Mouse (Mus musculus): ENCODE measurements at regions not wholly inside any gene's neighbourhood (a gene's known extent, or its start where the extent isn't known, plus 50 kb on each side); places are given as distances from the start of the nearest gene placed in this dataset.
"Not testable (repeated sequence)": the region's sequence is repeated elsewhere in the genome, so short reads cannot be mapped to it uniquely, and the experiment has no call there.

- H3K4me3 ChIP-seq (ENCODE audit: low read length), result no peak overlapping the region
- WGBS, result 70% methylated on average over 3 of the region's 3 CpGs
Measured at GRCm38 (mm10) chr16:86242766-86243510, 341.3 kb upstream of the Adamts5 start.

DNA sequence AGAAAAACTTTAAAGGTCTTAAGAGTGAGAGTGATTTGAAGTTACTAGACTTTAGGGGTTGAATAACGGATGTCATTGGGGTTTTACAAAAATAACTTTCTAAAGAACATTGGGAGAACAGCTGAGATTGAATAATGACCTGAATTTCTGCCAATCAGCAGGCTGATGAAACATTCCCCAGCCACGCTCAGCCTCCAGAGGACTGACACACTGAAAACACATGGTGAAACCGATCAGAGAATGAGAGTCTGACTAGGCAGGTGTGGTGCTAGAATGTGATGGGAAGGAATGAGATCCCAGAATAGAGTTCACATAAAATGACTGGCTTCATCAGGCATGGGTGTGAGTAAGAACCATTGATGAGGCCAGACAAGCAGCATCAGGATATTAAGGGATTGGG lies 321.4 kb upstream of the Adamts5 start:
- ATAC-seq, result no peak
- Histone ChIP-seq H3K27me3 (replicated peaks; ENCODE audit: control insufficient read depth, insufficient read depth, low read length) (no peaks in the 10 kb centered on the region), H3K9me3 (ENCODE audit: control insufficient read depth, low read length) (no peaks in the 10 kb centered on the region), H3K4me2 (ENCODE audit: low read depth, low read length) (no peak overlapping the region), H3K4me3 (ENCODE audit: low read length) (no peak overlapping the region), H3K36me3 (ENCODE audit: control insufficient read depth, insufficient read depth, low read length) (no peaks in the 10 kb centered on the region), H3K4me1 (ENCODE audit: control insufficient read depth, insufficient read depth, low read length) (no peaks in the 10 kb centered on the region), H3K9ac (ENCODE audit: low read depth, low read length) (no peak overlapping the region), H3K27ac (ENCODE audit: low read length) (no peak overlapping the region)
- WGBS, result 82% methylated on average over 3 of the region's 3 CpGs

More at GRCm38 (mm10) chr16:86242766-86243510, 341.3 kb upstream of the Adamts5 start:
- H3K9me3 ChIP-seq (ENCODE audit: control insufficient read depth, low read length), result no peaks in the 10 kb centered on the region
- no peaks in the 10 kb centered on the region for H3K27me3 ChIP-seq (replicated peaks; ENCODE audit: control insufficient read depth, insufficient read depth, low read length)
- no peak for ATAC-seq
- no peak overlapping the region for H3K27ac ChIP-seq (ENCODE audit: low read length)
- no peaks in the 10 kb centered on the region for H3K36me3 ChIP-seq (ENCODE audit: control insufficient read depth, insufficient read depth, low read length)
- no peaks in the 10 kb centered on the region for H3K4me1 ChIP-seq (ENCODE audit: control insufficient read depth, insufficient read depth, low read length)
- no peak overlapping the region for H3K4me2 ChIP-seq (ENCODE audit: low read depth, low read length)
- H3K9ac ChIP-seq (ENCODE audit: low read depth, low read length), result no peak overlapping the region

- no peak for ATAC-seq
- Histone ChIP-seq H3K36me3 (ENCODE audit: control insufficient read depth, insufficient read depth, low read length) (no peaks in the 10 kb centered on the region), H3K4me1 (ENCODE audit: control insufficient read depth, insufficient read depth, low read length) (no peaks in the 10 kb centered on the region), H3K4me3 (ENCODE audit: low read length) (no peak overlapping the region), H3K9ac (ENCODE audit: low read depth, low read length) (no peak overlapping the region), H3K9me3 (ENCODE audit: control insufficient read depth, low read length) (no peaks in the 10 kb centered on the region), H3K27ac (ENCODE audit: low read length) (no peak overlapping the region), H3K4me2 (ENCODE audit: low read depth, low read length) (no peak overlapping the region), H3K27me3 (replicated peaks; ENCODE audit: control insufficient read depth, insufficient read depth, low read length) (no peaks in the 10 kb centered on the region)
Measured at GRCm38 (mm10) chr16:86210547-86210946, 308.9 kb upstream of the Adamts5 start.

GRCm38 (mm10) chr16:86209319-86209718 lies 307.7 kb upstream of the Adamts5 start:
- no peak overlapping the region for H3K27ac ChIP-seq (ENCODE audit: low read length)
- no peaks in the 10 kb centered on the region for H3K4me1 ChIP-seq (ENCODE audit: control insufficient read depth, insufficient read depth, low read length)
- no peak for ATAC-seq
- no peak overlapping the region for H3K4me3 ChIP-seq (ENCODE audit: low read length)
- no peaks in the 10 kb centered on the region for H3K36me3 ChIP-seq (ENCODE audit: control insufficient read depth, insufficient read depth, low read length)
- no peak overlapping the region for H3K4me2 ChIP-seq (ENCODE audit: low read depth, low read length)
- H3K9me3 ChIP-seq (ENCODE audit: control insufficient read depth, low read length), result no peaks in the 10 kb centered on the region
- H3K9ac ChIP-seq (ENCODE audit: low read depth, low read length), result no peak overlapping the region
- no peaks in the 10 kb centered on the region for H3K27me3 ChIP-seq (replicated peaks; ENCODE audit: control insufficient read depth, insufficient read depth, low read length)

DNA sequence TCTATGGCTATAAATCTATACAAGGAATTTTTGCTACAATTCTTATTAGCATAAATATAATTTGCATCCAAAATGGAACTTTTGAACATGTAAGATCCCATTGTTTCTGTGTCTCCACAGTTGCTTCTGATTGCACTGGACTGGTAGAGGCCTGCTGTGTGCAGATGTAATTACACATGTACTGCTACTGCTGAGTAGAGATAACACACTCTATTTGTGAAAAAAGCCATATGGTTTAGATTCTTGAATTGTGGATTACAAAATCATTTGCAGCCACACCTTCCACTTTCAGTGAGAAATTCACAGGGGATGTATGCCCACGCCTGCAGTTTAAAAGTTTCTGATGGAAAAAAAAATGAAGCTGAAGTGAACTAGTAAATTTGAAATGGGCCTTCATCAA lies 288.2 kb upstream of the Adamts5 start:
- no peak overlapping the region for H3K9ac ChIP-seq (ENCODE audit: low read depth, low read length)
- H3K4me3 ChIP-seq (ENCODE audit: low read length), result no peak overlapping the region
- no peak overlapping the region for H3K27ac ChIP-seq (ENCODE audit: low read length)
- H3K4me1 ChIP-seq (ENCODE audit: control insufficient read depth, insufficient read depth, low read length), result no peaks in the 10 kb centered on the region
- ATAC-seq, result no peak
- 92% methylated on average over 1 of the region's 1 CpGs for WGBS
- no peaks in the 10 kb centered on the region for H3K27me3 ChIP-seq (replicated peaks; ENCODE audit: control insufficient read depth, insufficient read depth, low read length)
- no peak overlapping the region for H3K4me2 ChIP-seq (ENCODE audit: low read depth, low read length)
- H3K36me3 ChIP-seq (ENCODE audit: control insufficient read depth, insufficient read depth, low read length), result no peaks in the 10 kb centered on the region
- H3K9me3 ChIP-seq (ENCODE audit: control insufficient read depth, low read length), result no peaks in the 10 kb centered on the region

DNA sequence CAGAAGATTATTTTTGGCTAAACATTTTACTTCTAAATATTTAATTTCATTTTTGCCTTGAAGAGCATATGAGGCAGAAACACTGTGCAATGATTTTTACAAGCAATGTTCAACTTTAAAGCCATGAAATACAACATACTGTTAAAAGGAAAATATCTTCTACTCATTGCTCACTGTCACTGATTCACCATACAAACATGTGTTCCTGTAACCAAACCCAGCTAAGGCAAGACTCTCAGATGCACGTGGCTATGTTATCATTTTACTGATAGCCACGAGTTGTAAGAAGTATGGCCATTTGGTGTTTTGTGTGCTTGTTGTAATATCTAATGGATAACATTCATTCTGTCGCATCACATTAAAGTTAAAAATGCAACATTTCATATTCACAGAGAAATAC lies 287.3 kb upstream of the Adamts5 start:
- H3K4me3 ChIP-seq (ENCODE audit: low read length), result no peak overlapping the region
- 77% methylated on average over 3 of the region's 3 CpGs for WGBS
- no peaks in the 10 kb centered on the region for H3K36me3 ChIP-seq (ENCODE audit: control insufficient read depth, insufficient read depth, low read length)
- no peak overlapping the region for H3K9ac ChIP-seq (ENCODE audit: low read depth, low read length)
- ATAC-seq, result no peak
- H3K4me1 ChIP-seq (ENCODE audit: control insufficient read depth, insufficient read depth, low read length), result no peaks in the 10 kb centered on the region
- no peak overlapping the region for H3K4me2 ChIP-seq (ENCODE audit: low read depth, low read length)
- H3K27me3 ChIP-seq (replicated peaks; ENCODE audit: control insufficient read depth, insufficient read depth, low read length), result no peaks in the 10 kb centered on the region
- no peak overlapping the region for H3K27ac ChIP-seq (ENCODE audit: low read length)
- H3K9me3 ChIP-seq (ENCODE audit: control insufficient read depth, low read length), result no peaks in the 10 kb centered on the region

DNA sequence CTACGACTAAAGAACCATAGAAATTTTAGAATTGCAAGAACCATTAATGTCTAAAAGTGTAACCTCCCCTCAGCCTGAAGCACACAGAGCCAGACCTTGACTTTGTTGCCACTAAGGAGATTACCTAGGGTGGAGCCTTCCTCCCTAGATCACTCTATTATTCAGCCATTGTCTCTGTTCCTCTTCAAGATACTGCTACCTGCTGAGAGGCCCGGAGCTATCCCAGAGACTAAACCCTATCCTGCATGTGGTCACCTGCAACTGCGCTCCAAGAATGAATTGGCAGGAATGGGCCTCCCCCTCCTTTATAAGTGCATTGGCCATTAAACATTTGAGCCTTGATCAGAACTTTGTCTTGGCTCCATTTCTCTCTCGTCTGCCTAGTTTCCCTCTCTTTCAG lies 286.0 kb upstream of the Adamts5 start:
- not testable (repeated sequence) for ATAC-seq; H3K9me3 ChIP-seq (ENCODE audit: control insufficient read depth, low read length); H3K27ac ChIP-seq (ENCODE audit: low read length); H3K9ac ChIP-seq (ENCODE audit: low read depth, low read length); H3K27me3 ChIP-seq (replicated peaks; ENCODE audit: control insufficient read depth, insufficient read depth, low read length); H3K4me2 ChIP-seq (ENCODE audit: low read depth, low read length); H3K4me1 ChIP-seq (ENCODE audit: control insufficient read depth, insufficient read depth, low read length); H3K36me3 ChIP-seq (ENCODE audit: control insufficient read depth, insufficient read depth, low read length); H3K4me3 ChIP-seq (ENCODE audit: low read length)
- WGBS, result 66% methylated on average over 4 of the region's 4 CpGs

DNA sequence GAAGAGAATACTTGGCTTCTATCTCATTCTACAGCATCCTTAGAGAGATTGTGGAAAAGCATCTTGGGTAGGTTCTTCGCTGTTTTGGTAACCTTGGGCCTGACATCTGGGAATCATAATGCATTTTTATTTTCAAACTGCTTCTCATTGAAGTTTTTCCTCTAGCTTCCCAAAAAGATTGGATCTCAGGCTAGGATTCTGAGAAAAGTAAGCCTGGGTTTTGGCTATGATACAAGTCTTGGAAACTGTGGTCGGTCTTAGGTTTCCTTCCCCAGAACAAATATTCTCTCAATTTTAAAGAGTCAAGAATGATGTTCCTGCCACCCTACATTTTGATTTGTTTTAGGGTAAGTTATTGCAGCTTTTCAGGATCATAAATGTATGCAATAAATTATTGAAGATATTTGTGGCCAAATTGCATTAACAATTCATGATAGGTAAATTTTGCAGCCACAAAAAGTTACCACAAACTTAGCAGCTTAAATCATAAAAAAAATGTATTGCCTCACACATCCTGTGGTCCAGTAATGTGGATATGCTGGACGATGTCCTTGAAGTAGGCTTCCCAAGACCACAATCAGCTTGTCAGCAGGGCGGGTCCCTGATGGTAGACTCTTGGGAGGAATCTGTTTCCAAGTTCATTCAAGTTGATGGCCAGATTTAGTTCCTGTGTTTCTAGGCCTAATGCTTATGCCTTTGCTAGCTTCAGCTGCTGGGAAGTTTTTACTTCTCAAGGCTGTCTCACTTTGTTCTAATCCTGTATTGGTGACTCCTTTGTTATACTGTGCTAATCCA lies 257.6 kb upstream of the Adamts5 start:
- no peaks in the 10 kb centered on the region for H3K27me3 ChIP-seq (replicated peaks; ENCODE audit: control insufficient read depth, insufficient read depth, low read length)
- H3K4me3 ChIP-seq (ENCODE audit: low read length), result no peak overlapping the region
- H3K4me2 ChIP-seq (ENCODE audit: low read depth, low read length), result no peak overlapping the region
- 81% methylated on average over 4 of the region's 4 CpGs for WGBS
- H3K9ac ChIP-seq (ENCODE audit: low read depth, low read length), result no peak overlapping the region
- no peak for ATAC-seq
- no peaks in the 10 kb centered on the region for H3K4me1 ChIP-seq (ENCODE audit: control insufficient read depth, insufficient read depth, low read length)
- H3K27ac ChIP-seq (ENCODE audit: low read length), result no peak overlapping the region
- H3K36me3 ChIP-seq (ENCODE audit: control insufficient read depth, insufficient read depth, low read length), result no peaks in the 10 kb centered on the region
- no peaks in the 10 kb centered on the region for H3K9me3 ChIP-seq (ENCODE audit: control insufficient read depth, low read length)

DNA sequence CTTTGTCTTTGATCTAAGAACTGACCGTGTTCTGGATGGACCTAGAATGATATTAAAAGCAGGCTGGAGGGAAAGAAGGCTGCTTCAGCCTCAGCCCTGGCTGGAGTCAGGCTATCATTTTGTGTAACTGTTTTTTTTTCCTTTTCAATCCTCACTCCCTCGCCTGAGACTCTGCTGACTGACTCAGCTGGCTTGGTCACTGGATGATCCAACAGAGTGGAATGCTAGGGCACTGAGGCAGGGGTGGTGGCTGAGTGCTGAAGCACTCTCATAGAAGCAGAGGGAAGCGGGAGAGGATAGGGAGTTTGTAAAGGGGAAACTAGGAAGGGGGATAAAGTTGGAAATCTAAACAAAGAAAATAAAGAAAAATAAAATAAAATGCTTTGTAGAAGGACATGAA lies 236.5 kb upstream of the Adamts5 start:
- no peak overlapping the region for H3K4me3 ChIP-seq (ENCODE audit: low read length)
- 53% methylated on average over 3 of the region's 3 CpGs for WGBS
- ATAC-seq, result no peak
- H3K4me1 ChIP-seq (ENCODE audit: control insufficient read depth, insufficient read depth, low read length), result no peaks in the 10 kb centered on the region
- no peaks in the 10 kb centered on the region for H3K27me3 ChIP-seq (replicated peaks; ENCODE audit: control insufficient read depth, insufficient read depth, low read length)
- H3K27ac ChIP-seq (ENCODE audit: low read length), result no peak overlapping the region
- no peak overlapping the region for H3K4me2 ChIP-seq (ENCODE audit: low read depth, low read length)
- no peaks in the 10 kb centered on the region for H3K36me3 ChIP-seq (ENCODE audit: control insufficient read depth, insufficient read depth, low read length)
- H3K9me3 ChIP-seq (ENCODE audit: control insufficient read depth, low read length), result no peaks in the 10 kb centered on the region
- no peak overlapping the region for H3K9ac ChIP-seq (ENCODE audit: low read depth, low read length)
